Mouse (Mus musculus) CD4-positive helper T cell, adult 2 months (primary cell): ENCODE results near the gene Tiparp.

ENCODE experiments used
- DNase-seq: peaks from one replicate; pipeline ENCODE4 v3.0.0-alpha.2; 2012; ENCODE audit warnings: low read depth, missing footprints, low spot score

Gene Tiparp

GRCm38 (mm10) chr3:65528614-65529470, 632 bp downstream of the Tiparp start:
- peak; percentile 66 for DNase-seq

DNA sequence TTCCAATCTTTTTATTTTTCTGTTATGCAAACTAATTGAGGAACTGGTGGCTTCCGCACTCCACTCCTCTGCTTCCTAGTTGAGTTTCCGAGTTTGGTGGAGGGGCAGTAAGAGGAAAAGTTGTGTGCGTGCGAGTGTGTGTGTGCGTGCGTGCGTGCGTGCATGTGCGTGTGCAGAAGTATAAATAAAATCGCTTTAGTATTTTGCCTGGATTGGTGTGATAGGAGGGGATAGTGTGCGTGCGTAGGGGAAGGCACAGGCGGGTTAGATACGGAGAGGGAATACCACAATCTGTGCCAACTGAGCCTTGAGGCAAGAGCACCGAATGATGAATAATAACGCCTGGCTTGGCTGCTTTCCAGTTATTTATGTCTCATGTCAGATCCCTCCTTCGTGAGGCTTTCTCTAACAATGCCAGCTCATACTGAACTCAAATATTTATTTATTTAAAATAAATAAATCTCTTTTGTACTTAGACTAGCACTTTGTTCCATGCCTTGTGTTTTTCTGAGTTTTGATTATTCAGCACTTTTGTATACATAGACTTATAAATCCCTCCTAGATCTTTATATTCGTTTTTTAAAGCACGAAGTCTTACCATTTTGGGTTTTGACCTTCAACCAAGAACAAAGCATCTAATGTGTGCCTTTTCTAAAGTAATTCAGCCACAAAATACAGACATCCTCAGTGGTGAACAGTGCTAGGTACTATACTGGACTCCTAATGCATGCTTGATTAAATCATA, 1.4 kb downstream of the Tiparp start:
- DNase-seq = peak; percentile 68

DNA sequence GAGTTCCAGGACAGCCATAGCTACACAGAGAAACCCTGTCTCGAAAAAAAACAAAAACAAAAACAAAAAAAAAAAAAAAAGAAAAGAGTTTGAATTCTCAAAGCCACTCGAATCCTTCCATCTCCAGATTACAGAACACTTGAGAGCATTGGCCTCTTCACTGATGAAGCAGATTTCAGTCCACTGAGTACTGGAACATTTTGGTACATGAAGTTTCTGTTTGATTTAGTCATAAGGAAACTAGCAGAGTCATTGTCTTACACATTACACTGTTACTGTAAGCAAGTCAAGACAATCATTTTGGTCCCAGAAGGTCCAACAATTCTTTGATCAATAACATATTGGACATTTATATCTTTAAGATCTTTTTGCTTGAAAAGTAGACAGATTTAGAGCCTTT, 4.8 kb downstream of the Tiparp start:
- no peak for DNase-seq

GRCm38 (mm10) chr3:65533598-65533997, 5.4 kb downstream of the Tiparp start:
- DNase-seq = no peak

GRCm38 (mm10) chr3:65534488-65534887, 6.3 kb downstream of the Tiparp start:
- DNase-seq = no peak

GRCm38 (mm10) chr3:65535087-65535761, 7.0 kb downstream of the Tiparp start:
- no peak for DNase-seq

DNA sequence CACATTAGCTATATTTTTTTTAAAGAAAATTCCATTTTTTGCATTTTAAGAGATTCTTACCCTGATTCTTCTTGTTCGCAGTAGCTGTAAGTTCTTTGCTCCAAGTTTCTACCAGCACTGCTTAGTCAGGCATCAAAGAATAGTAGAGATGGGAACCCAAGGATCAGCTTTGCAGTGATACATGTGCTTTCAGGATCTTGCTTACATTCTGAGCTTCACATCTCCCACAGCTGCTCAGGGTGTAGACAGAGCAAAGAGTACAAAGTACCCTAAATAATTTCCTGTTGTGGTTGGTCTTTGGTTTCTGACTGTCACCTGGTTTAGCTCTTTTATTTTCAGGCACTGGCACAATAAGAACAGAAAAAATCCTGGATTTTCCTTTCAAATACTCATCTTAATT, 9.1 kb downstream of the Tiparp start:
- DNase-seq = peak; percentile 31

DNA sequence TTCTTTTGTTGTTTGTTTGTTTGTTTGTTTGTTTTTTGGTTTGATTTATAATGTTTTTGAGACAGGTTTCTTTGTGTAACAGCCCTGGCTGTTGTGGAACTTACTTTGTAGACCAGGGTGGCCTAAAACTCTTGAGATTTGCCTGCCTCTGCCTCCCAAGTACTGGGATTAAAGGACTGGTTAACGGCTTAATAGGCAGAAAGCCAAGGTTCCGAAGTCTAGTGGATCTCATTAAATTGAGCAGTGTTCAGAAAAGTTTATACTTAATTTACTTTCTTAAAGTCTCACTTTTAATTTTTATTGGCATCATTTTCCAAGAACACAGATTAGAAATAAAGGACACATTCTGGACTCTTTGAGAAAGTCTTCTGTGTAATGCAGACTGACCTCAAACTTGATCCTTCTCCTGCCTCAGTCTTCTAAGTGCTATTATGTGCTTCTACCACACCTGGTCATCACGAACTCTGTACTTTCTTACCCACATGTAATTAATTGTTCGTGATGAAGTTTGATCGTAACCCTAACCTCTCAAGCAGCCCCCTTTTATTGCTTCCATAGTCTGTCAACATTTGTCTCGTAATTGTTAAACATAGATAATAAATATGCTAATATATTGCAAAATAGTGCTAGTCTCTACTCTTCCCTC, 12.8 kb downstream of the Tiparp start:
- DNase-seq = no peak

DNA sequence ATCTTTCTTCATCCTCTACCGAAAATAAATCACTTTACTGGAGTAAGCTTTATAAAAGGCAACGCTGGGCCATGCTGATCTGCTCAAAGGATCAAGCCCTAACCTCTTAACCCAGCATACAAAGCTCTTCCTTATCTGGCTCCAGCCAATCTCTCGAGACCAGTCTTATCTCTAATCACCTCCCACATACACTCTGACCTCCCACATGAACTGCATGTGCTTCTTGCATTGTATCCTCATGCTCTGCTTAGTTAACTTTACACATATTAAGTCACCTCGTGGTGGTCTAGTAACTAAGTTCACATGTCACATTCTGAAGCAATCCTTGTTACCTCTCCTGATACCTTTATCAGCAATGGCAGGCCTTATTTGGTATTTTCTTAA, 13.3 kb downstream of the Tiparp start:
- no peak for DNase-seq

DNA sequence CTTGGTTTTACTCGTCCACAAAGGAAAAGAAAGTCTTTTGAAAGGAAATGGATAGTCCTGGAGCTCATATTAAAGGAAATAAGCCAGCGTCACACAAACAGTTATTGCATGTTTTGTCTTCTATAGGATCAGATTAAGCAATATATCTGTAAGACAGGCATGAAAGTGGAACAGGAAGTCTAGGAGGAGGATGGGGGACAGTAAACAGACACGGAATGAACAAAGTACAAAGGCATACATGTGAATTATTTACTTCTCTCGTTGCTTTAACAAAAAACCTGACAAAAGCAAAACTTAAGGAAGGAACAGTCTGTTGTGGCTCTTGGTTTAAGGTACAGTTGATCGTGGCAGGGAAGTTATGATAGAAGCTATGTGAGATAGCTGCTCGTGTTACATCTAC, 21.6 kb downstream of the Tiparp start:
- DNase-seq = no peak

DNA sequence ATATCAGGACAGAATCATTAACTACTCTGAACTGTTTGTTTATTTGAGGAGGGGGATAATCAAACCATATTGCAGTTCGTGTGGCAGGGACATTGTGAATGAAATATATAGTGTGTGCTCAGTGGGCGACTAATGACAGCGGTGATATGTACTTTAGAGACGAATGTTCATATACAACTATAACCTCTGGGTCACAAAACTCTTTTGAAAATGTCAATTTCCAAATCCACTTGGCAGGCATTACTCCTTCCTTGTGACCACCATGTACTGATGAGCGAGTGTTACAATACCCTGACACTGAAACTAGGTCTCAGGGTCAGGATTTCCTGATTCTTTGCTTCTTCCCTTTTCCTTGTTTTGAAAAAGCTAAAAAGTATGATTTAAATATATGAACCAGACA, 22.9 kb downstream of the Tiparp start:
- DNase-seq = no peak

- no peak for DNase-seq
These were observed 26.4 kb downstream of the Tiparp start for GRCm38 (mm10) chr3:65554633-65555032.

DNA sequence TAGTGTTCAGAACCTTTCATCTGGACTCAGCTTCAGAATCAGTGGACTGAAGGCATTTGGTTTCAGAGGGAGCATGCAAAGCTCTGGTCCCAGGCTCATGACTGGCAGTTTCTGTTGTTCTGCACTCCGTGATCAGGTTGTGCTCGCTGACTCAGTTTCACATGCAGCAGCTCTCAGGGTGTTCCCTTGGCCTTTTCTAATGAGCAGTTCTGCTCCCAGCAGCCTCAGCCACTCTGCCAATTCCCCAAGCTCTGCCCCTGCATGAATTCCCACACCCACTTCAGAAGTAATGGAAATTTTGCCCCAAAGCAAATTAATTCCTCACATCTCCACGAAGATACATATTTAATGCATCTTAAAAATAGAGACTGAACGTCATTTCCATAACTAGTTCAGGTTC, 30.5 kb downstream of the Tiparp start:
- no peak for DNase-seq

- DNase-seq = no peak
These were observed 34.0 kb downstream of the Tiparp start for GRCm38 (mm10) chr3:65562212-65562611.

- DNase-seq = no peak
These were observed 34.5 kb downstream of the Tiparp start for GRCm38 (mm10) chr3:65562694-65563093.

- DNase-seq = no peak
These were observed 35.9 kb downstream of the Tiparp start for GRCm38 (mm10) chr3:65563926-65564624.

DNA sequence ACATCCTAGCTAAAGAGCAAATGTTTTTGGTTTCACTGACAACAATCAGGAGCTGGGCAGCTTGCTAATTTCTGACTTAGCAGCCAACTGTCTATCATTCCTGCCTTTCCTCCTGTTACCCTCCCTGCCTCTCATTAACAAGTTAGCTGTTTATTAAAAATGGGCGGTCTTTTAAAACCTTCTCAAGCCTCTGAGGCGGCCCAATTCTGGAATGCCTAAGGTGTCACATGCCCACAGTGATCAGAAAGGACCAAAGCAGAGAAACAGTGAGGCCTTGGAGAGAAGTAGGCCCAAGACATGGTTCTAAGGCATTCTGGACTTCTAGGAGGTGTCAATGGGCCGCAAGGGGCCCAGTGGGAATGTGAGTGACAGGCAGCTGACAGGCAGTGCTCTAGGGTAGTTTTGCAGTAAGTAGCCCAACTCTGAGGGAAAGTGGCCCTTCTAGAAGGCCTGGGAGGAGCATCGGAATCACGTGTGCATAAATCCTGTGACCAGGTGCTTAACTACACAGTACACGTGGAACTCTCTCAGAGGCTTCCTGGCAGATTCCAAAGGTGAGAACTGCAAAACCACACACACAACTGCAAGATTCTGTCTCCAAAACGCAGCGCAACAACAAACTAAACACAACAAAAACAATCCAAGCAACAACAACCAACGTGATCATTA, 37.6 kb downstream of the Tiparp start:
- DNase-seq = no peak

DNA sequence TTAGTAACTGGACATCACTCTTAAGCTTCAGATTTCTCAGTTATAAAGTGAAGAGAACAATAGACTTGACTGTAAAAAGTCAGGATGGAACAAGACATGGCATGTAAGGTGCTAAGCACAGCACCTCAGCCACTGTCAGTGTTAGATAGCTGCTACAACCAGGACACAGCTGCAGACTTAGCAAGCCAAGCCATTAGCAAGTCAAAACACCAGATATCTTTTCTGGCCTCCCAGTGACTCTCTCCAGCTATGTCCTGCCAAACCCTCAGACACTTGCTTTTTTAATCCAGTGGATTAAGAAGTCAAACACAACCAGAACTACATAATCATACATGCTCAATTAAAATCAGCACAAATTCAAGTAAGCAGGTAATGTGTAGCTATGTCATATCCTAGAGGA, 41.7 kb downstream of the Tiparp start:
- no peak for DNase-seq

DNA sequence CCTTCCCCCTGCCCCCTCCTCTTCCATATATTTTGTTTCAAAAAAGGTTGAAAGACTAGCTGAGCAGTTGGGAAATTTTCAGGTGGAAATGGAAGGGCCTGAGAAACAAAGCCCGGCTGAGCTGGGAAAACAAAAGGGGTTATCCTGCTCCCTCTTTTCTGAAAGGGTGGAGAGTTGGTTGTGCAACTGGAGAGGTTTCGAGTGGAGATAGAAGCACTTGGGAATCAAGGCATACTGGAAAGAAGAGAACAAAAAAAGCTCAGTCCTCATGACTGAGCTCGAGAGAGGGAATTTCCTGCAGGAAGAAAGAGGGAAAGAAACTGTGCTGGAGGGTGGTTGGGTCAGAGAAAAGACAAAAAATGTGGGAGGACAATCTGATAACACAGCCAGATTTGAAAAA, 45.3 kb downstream of the Tiparp start:
- DNase-seq = no peak

GRCm38 (mm10) chr3:65577602-65578001, 49.4 kb downstream of the Tiparp start:
- DNase-seq = no peak
